Mouse (Mus musculus) liver, embryonic 14.5 days (tissue): ENCODE results near the gene Epha4. TPM values are rescaled to one million over a fixed set of nuclear protein-coding genes. Genes with fewer than 3 reads are reported as not detected.

ENCODE experiments used
- ATAC-seq: fragments of 200-750 bp; cut with Nextera tagmentation; 2 replicates; pipeline ENCODE4 v1.8.0; 2017; ENCODE audit warnings: moderate number of reproducible peaks, mild to moderate bottlenecking, moderate library complexity; ENCODE audit not compliant: insufficient read depth
- DNase-seq, 3 experiments: peaks; one replicate each; pipeline ENCODE4 v3.0.0-alpha.2; 2012 to 2013; ENCODE audit warnings: low read depth in 3 of 3, low spot score in 3 of 3
- H3K27ac ChIP-seq: fragments of 300-500 bp; sonication (generic); 2 replicates; pipeline ENCODE4 v1.5.1; 2014; ENCODE audit warnings: moderate library complexity, mild to moderate bottlenecking, control low read depth, inconsistent platforms
- H3K27me3 ChIP-seq: fragments of 300-500 bp; sonication (generic); 2 replicates; pipeline ENCODE4 v1.6.1; 2014; ENCODE audit warnings: mild to moderate bottlenecking, low read length, moderate library complexity; ENCODE audit not compliant: control insufficient read depth, insufficient read depth
- H3K36me3 ChIP-seq: fragments of 300-500 bp; sonication (generic); replicated peaks from 2 replicates; pipeline ENCODE4 v1.6.1; 2014; ENCODE audit warnings: low read depth; ENCODE audit not compliant: control insufficient read depth, insufficient read depth
- H3K4me1 ChIP-seq, 2 experiments: fragments of 200-500 bp in 1 of 2; fragments of 300-500 bp in 1 of 2; sonication (generic) in 1 of 2; replicated peaks; 2 replicates each; pipeline ENCODE4 v1.6.1; 2012 to 2014; ENCODE audit warnings: antibody characterized with exemption in 1 of 2, inconsistent platforms in 1 of 2, low read length in 1 of 2; ENCODE audit not compliant: control insufficient read depth in 2 of 2, insufficient read depth in 2 of 2
- H3K4me2 ChIP-seq: fragments of 300-500 bp; sonication (generic); 2 replicates; pipeline ENCODE4 v1.6.1; 2014; ENCODE audit warnings: low read depth, mild to moderate bottlenecking, control low read depth, moderate library complexity
- H3K4me3 ChIP-seq, 2 experiments: fragments of 200-500 bp in 1 of 2; fragments of 300-500 bp in 1 of 2; sonication (generic) in 1 of 2; 2 replicates each; pipeline ENCODE4 v1.5.1; 2012 to 2014; ENCODE audit warnings: low read depth in 2 of 2, low read length in 2 of 2, mild to moderate bottlenecking in 2 of 2, control low read depth in 1 of 2, inconsistent platforms in 1 of 2, moderate library complexity in 1 of 2; ENCODE audit not compliant: insufficient read depth in 1 of 2
- H3K9ac ChIP-seq: fragments of 300-500 bp; sonication (generic); replicated peaks from 2 replicates; pipeline ENCODE4 v1.6.1; 2014; ENCODE audit warnings: mild to moderate bottlenecking, control low read depth, moderate library complexity
- H3K9me3 ChIP-seq: fragments of 300-500 bp; sonication (generic); 2 replicates; pipeline ENCODE4 v1.6.1; 2016; ENCODE audit warnings: low read length, mixed read lengths; ENCODE audit not compliant: control insufficient read depth
- CTCF ChIP-seq: IDR thresholded peaks from 2 replicates; pipeline ENCODE4 v1.5.1; 2016; ENCODE audit warnings: antibody characterized with exemption, low read depth, control low read depth
- EP300 ChIP-seq: IDR thresholded peaks from 2 replicates; pipeline ENCODE4 v1.6.1; 2016; ENCODE audit warnings: antibody characterized with exemption, low read depth
- WGBS: fragments of 180-500 bp; shearing (Covaris S2); extraction: QIAGEN DNeasy Blood & Tissue Kit; methylation state at CpG from one replicate; pipeline ENCODE4 v1.1.7; 2014; ENCODE audit not compliant: insufficient replicate concordance; 5-methylcytosine and 5-hydroxymethylcytosine counted together
- polyA plus RNA-seq, 2 experiments: library from polyadenylated mRNA; depleted of rRNA in 1 of 2; stranded (reverse) in 1 of 2; unstranded in 1 of 2; fragments of >200 nt; fragmentation: Nextera tagmentation in 1 of 2; extraction: Ambion mirVana in 1 of 2; gene quantifications; 2 replicates each; pipeline versions ENCODE4 v1.2.1 to v1.2.3; 2012 to 2014

The Epha4 gene
- polyA plus RNA-seq (2012; rRNA removed) (0.16 and 0.22 TPM in 2 replicates), polyA plus RNA-seq (2014; fragmentation: Nextera tagmentation; extraction: Ambion mirVana) (0.19 and 0.50 TPM in 2 replicates)

GRCm38 (mm10) chr1:77514963-77515650 is at the start of gene Epha4:
Gene Epha4, minus strand, starts transcription at chr1:77515088.
- ATAC-seq = peak; percentile 80
- H3K4me2 ChIP-seq = peak within 1 kb of the TSS; percentile 71
- H3K4me3 ChIP-seq = peak within 1 kb of the TSS; percentile 51 to 54
- no peak within 1 kb of the TSS for H3K9ac ChIP-seq
- no peak within 1 kb of the TSS for H3K27ac ChIP-seq
- peaks cover 44% of the 10 kb centered on the region for H3K27me3 ChIP-seq
- no peaks in the 10 kb centered on the region for H3K9me3 ChIP-seq
- no peaks in the 10 kb centered on the region for H3K36me3 ChIP-seq
- DNase-seq = peak; percentile 20 to 30 (median 24)
- under 1% methylated on average over 40 of the region's 40 CpGs for WGBS
- no peak for TF ChIP-seq EP300
- H3K4me1 ChIP-seq = no peaks in the 10 kb centered on the region

GRCm38 (mm10) chr1:77556199-77556598 is 41.3 kb upstream of the Epha4 start:
- no peak for TF ChIP-seq EP300
- no peak for TF ChIP-seq CTCF

DNA sequence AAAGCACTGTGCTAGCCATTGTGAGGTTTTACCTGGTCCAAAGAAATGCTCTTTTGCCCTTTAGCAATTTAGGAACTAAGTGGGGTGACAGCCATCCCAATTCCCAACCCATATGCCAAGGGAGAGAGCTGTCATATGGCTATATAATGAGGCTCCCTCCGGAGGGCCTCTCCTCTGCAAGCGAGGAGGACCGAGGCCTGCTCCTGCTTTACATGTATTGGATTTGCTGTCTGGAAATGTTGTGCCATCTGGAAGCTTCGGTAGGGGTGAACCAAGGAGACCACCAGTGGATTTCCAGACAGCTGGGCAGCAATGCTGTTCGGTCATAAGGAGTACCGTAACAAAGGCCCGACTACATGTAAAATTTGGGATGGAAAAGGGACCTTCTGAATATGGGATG is 37.0 kb upstream of the Epha4 start:
- Histone ChIP-seq H3K27me3 (no peaks in the 10 kb centered on the region), H3K9me3 (no peaks in the 10 kb centered on the region), H3K9ac (no peak overlapping the region), H3K27ac (no peak overlapping the region), H3K4me2 (no peak overlapping the region), H3K36me3 (no peaks in the 10 kb centered on the region), H3K4me1 (no peaks in the 10 kb centered on the region), H3K4me3 (no peak overlapping the region)
- WGBS = 73% methylated on average over 7 of the region's 7 CpGs
- ATAC-seq = no peak
- no peak for DNase-seq
- TF ChIP-seq EP300 (no peak), CTCF (no peak)

More at GRCm38 (mm10) chr1:77556199-77556598, 41.3 kb upstream of the Epha4 start:
- Histone ChIP-seq H3K4me2 (no peak overlapping the region), H3K27me3 (no peaks in the 10 kb centered on the region), H3K27ac (no peak overlapping the region), H3K4me3 (no peak overlapping the region), H3K36me3 (no peaks in the 10 kb centered on the region), H3K4me1 (no peaks in the 10 kb centered on the region), H3K9ac (no peak overlapping the region), H3K9me3 (no peaks in the 10 kb centered on the region)
- DNase-seq (no peak), ATAC-seq (no peak)
- WGBS = 54% methylated on average over 3 of the region's 3 CpGs

DNA sequence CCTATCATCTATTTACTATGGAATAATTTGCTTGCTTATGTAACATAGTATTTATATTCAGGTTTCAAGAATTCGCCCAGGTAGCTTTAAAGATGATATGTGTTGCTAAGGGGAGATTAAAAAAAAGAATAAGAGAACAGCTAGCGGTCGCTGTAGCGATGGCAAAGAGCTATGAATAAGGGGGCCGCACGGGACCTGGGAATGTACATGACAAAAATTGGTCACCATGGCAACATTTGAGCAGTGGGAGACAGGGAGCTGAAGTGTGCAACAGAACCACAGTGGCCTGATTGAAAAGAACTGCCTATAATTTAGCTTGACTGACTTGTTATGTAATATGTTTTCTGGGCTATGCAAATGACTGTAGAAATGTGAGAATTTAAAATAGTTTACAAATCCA is 30.8 kb upstream of the Epha4 start:
- Histone ChIP-seq H3K4me2 (no peak overlapping the region), H3K9me3 (no peaks in the 10 kb centered on the region), H3K9ac (no peak overlapping the region), H3K36me3 (no peaks in the 10 kb centered on the region), H3K27ac (no peak overlapping the region), H3K4me1 (no peaks in the 10 kb centered on the region), H3K4me3 (no peak overlapping the region), H3K27me3 (no peaks in the 10 kb centered on the region)
- 64% methylated on average over 6 of the region's 6 CpGs for WGBS
- TF ChIP-seq EP300 (no peak), CTCF (no peak)
- DNase-seq = no peak
- no peak for ATAC-seq

DNA sequence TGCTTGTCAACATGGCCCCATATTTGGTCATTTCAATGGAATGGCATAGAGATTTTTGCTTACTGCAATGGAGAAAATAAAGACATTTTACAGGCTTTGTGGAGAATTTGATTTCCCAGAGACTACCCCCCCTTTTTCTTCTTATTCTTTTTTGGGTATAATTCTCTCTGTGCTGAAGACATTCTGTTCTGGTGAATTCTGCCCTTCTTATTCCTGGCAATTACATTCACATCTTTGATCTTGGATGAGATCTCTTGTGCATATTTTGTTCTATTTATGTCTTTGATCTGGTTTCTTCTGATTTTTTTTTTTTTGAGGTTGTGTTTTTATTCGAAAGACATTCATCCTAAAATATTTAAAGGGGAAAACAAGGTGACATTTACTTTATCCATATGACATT is 30.1 kb upstream of the Epha4 start:
- no peak for TF ChIP-seq EP300
- no peak for TF ChIP-seq CTCF
- no peak overlapping the region for H3K4me2 ChIP-seq
- ATAC-seq (no peak), DNase-seq (no peak)
- H3K27ac ChIP-seq = no peak overlapping the region
- WGBS = 63% methylated on average over 1 of the region's 1 CpGs
- H3K9me3 ChIP-seq = no peaks in the 10 kb centered on the region
- H3K9ac ChIP-seq = no peak overlapping the region
- H3K4me1 ChIP-seq = no peaks in the 10 kb centered on the region
- H3K36me3 ChIP-seq = no peaks in the 10 kb centered on the region
- no peak overlapping the region for H3K4me3 ChIP-seq
- H3K27me3 ChIP-seq = no peaks in the 10 kb centered on the region
